Mouse (Mus musculus) kidney, embryonic 15.5 days (tissue): ENCODE data around the gene Timm29. TPM values are rescaled to one million over a fixed set of nuclear protein-coding genes. Genes with fewer than 3 reads are reported as not detected.

ENCODE experiments used
- ATAC-seq: fragments of 200-750 bp; cut with Nextera tagmentation; replicated peaks from 2 replicates; pipeline ENCODE4 v1.8.0; 2017; ENCODE audit warnings: moderate TSS enrichment; ENCODE audit not compliant: low FRiP score
- H3K27ac ChIP-seq: fragments of 300-500 bp; sonication (generic); 2 replicates; pipeline ENCODE4 v1.5.1; 2015; ENCODE audit warnings: mild to moderate bottlenecking, inconsistent platforms
- H3K27me3 ChIP-seq: fragments of 300-500 bp; sonication (generic); 2 replicates; pipeline ENCODE4 v1.6.1; 2015; ENCODE audit warnings: inconsistent platforms
- H3K36me3 ChIP-seq: fragments of 300-500 bp; sonication (generic); 2 replicates; pipeline ENCODE4 v1.6.1; 2015; ENCODE audit warnings: inconsistent platforms
- H3K4me1 ChIP-seq: fragments of 300-500 bp; sonication (generic); 2 replicates; pipeline ENCODE4 v1.6.1; 2015; ENCODE audit warnings: inconsistent platforms
- H3K4me2 ChIP-seq: fragments of 300-500 bp; sonication (generic); 2 replicates; pipeline ENCODE4 v1.6.1; 2015; ENCODE audit warnings: moderate library complexity, mild to moderate bottlenecking, inconsistent platforms
- H3K4me3 ChIP-seq: fragments of 300-500 bp; sonication (generic); replicated peaks from 2 replicates; pipeline ENCODE4 v1.5.1; 2015; ENCODE audit warnings: mild to moderate bottlenecking, inconsistent platforms
- H3K9ac ChIP-seq: fragments of 300-500 bp; sonication (generic); 2 replicates; pipeline ENCODE4 v1.6.1; 2015; ENCODE audit warnings: mild to moderate bottlenecking, inconsistent platforms
- H3K9me3 ChIP-seq: fragments of 300-500 bp; sonication (generic); replicated peaks from 2 replicates; pipeline ENCODE4 v1.6.1; 2016; ENCODE audit warnings: inconsistent platforms
- WGBS: fragments of 180-500 bp; shearing (Covaris S2); methylation state at CpG from one replicate; pipeline ENCODE4 v1.1.7; 2015; ENCODE audit warnings: mixed read lengths; 5-methylcytosine and 5-hydroxymethylcytosine counted together
- polyA plus RNA-seq: library from polyadenylated mRNA; unstranded; fragments of >200 nt; fragmentation: Nextera tagmentation; extraction: Ambion mirVana; gene quantifications from 2 replicates; pipeline ENCODE4 v1.2.1, GENCODE M21; 2015

The Timm29 gene
- polyA plus RNA-seq, 1 experiment from 2014 or later, result 28.4 TPM

GRCm38 (mm10) chr9:21559151-21559550, 33.4 kb upstream of the Timm29 start:
- Histone ChIP-seq H3K4me2 (no peak overlapping the region), H3K36me3 (peaks cover 32% of the 10 kb centered on the region), H3K27me3 (no peaks in the 10 kb centered on the region), H3K4me1 (peaks cover 12% of the 10 kb centered on the region), H3K4me3 (no peak overlapping the region), H3K27ac (no peak overlapping the region), H3K9ac (no peak overlapping the region), H3K9me3 (no peaks in the 10 kb centered on the region)
- WGBS, result 92% methylated on average over 3 of the region's 3 CpGs
- ATAC-seq, result no peak

GRCm38 (mm10) chr9:21564420-21564819, 28.1 kb upstream of the Timm29 start:
- no peak overlapping the region for H3K4me3 ChIP-seq
- no peak overlapping the region for H3K4me2 ChIP-seq
- no peak overlapping the region for H3K27ac ChIP-seq
- H3K27me3 ChIP-seq, result no peaks in the 10 kb centered on the region
- no peaks in the 10 kb centered on the region for H3K9me3 ChIP-seq
- peaks cover 19% of the 10 kb centered on the region for H3K36me3 ChIP-seq
- no peak for ATAC-seq
- H3K4me1 ChIP-seq, result no peaks in the 10 kb centered on the region; the same call in 1 of the 2 replicates
- H3K9ac ChIP-seq, result no peak overlapping the region
- WGBS, result 80% methylated on average over 1 of the region's 1 CpGs

GRCm38 (mm10) chr9:21565004-21565586, 27.4 kb upstream of the Timm29 start:
- Histone ChIP-seq H3K36me3 (peaks cover 26% of the 10 kb centered on the region), H3K27ac (no peak overlapping the region), H3K4me2 (no peak overlapping the region), H3K9me3 (no peaks in the 10 kb centered on the region), H3K27me3 (no peaks in the 10 kb centered on the region), H3K9ac (no peak overlapping the region), H3K4me3 (no peak overlapping the region), H3K4me1 (no peaks in the 10 kb centered on the region; the same call in 1 of the 2 replicates)
- ATAC-seq, result no peak
- WGBS, result 74% methylated on average over 4 of the region's 4 CpGs

- no peak overlapping the region for H3K9ac ChIP-seq
- no peaks in the 10 kb centered on the region for H3K9me3 ChIP-seq
- H3K27ac ChIP-seq, result no peak overlapping the region
- no peak overlapping the region for H3K4me2 ChIP-seq
- H3K27me3 ChIP-seq, result no peaks in the 10 kb centered on the region
- peaks cover 34% of the 10 kb centered on the region for H3K36me3 ChIP-seq
- 86% methylated on average over 1 of the region's 1 CpGs for WGBS
- no peaks in the 10 kb centered on the region; the same call in 1 of the 2 replicates for H3K4me1 ChIP-seq
- ATAC-seq, result no peak
- no peak overlapping the region for H3K4me3 ChIP-seq
These were observed 26.0 kb upstream of the Timm29 start for GRCm38 (mm10) chr9:21566538-21566937.

GRCm38 (mm10) chr9:21567051-21567450, 25.5 kb upstream of the Timm29 start:
- Histone ChIP-seq H3K9ac (no peak overlapping the region), H3K4me2 (no peak overlapping the region), H3K36me3 (peaks cover 36% of the 10 kb centered on the region), H3K9me3 (no peaks in the 10 kb centered on the region), H3K4me3 (no peak overlapping the region), H3K27ac (no peak overlapping the region), H3K27me3 (no peaks in the 10 kb centered on the region), H3K4me1 (no peaks in the 10 kb centered on the region; the same call in 1 of the 2 replicates)
- no peak for ATAC-seq
- 88% methylated on average over 2 of the region's 2 CpGs for WGBS

GRCm38 (mm10) chr9:21568657-21569255, 23.8 kb upstream of the Timm29 start:
- Histone ChIP-seq H3K4me2 (no peak overlapping the region), H3K4me3 (no peak overlapping the region), H3K4me1 (no peaks in the 10 kb centered on the region; the same call in 1 of the 2 replicates), H3K9me3 (no peaks in the 10 kb centered on the region), H3K27me3 (no peaks in the 10 kb centered on the region), H3K27ac (no peak overlapping the region), H3K36me3 (peaks cover 51% of the 10 kb centered on the region), H3K9ac (no peak overlapping the region)
- no peak for ATAC-seq
- WGBS, result 66% methylated on average over 8 of the region's 8 CpGs

- Histone ChIP-seq H3K27ac (no peak overlapping the region), H3K4me2 (no peak overlapping the region), H3K36me3 (peaks cover 98% of the 10 kb centered on the region), H3K4me3 (no peak overlapping the region), H3K27me3 (no peaks in the 10 kb centered on the region), H3K9me3 (no peaks in the 10 kb centered on the region), H3K4me1 (no peaks in the 10 kb centered on the region), H3K9ac (no peak overlapping the region)
- 97% methylated on average over 8 of the region's 8 CpGs for WGBS
- no peak for ATAC-seq
These were observed 18.3 kb upstream of the Timm29 start for GRCm38 (mm10) chr9:21574012-21574801.

- no peak for ATAC-seq
- peaks cover 98% of the 10 kb centered on the region for H3K36me3 ChIP-seq
- H3K4me1 ChIP-seq, result no peaks in the 10 kb centered on the region
- H3K4me2 ChIP-seq, result no peak overlapping the region
- WGBS, result 83% methylated on average over 10 of the region's 10 CpGs
- H3K27ac ChIP-seq, result no peak overlapping the region
- no peak overlapping the region for H3K4me3 ChIP-seq
- H3K9ac ChIP-seq, result no peak overlapping the region
- H3K9me3 ChIP-seq, result no peaks in the 10 kb centered on the region
- no peaks in the 10 kb centered on the region for H3K27me3 ChIP-seq
These were observed 17.3 kb upstream of the Timm29 start for GRCm38 (mm10) chr9:21575253-21575652.

- H3K4me3 ChIP-seq, result no peak overlapping the region
- H3K27ac ChIP-seq, result no peak overlapping the region
- H3K9ac ChIP-seq, result no peak overlapping the region
- 92% methylated on average over 1 of the region's 1 CpGs for WGBS
- no peak; the same call in 1 of the 2 replicates for ATAC-seq
- no peaks in the 10 kb centered on the region for H3K9me3 ChIP-seq
- H3K27me3 ChIP-seq, result no peaks in the 10 kb centered on the region
- no peak overlapping the region for H3K4me2 ChIP-seq
- H3K36me3 ChIP-seq, result peaks cover 98% of the 10 kb centered on the region
- H3K4me1 ChIP-seq, result no peaks in the 10 kb centered on the region
These were observed 16.2 kb upstream of the Timm29 start for GRCm38 (mm10) chr9:21576286-21576685.

- Histone ChIP-seq H3K4me1 (no peaks in the 10 kb centered on the region), H3K27ac (no peak overlapping the region), H3K4me3 (no peak overlapping the region), H3K9me3 (no peaks in the 10 kb centered on the region), H3K27me3 (no peaks in the 10 kb centered on the region), H3K36me3 (peaks cover 98% of the 10 kb centered on the region), H3K4me2 (no peak overlapping the region), H3K9ac (no peak overlapping the region)
- WGBS, result 71% methylated on average over 3 of the region's 3 CpGs
- no peak for ATAC-seq
These were observed 14.3 kb upstream of the Timm29 start for GRCm38 (mm10) chr9:21578226-21578625.

- no peak for ATAC-seq
- H3K4me1 ChIP-seq, result no peaks in the 10 kb centered on the region
- WGBS, result 89% methylated on average over 1 of the region's 1 CpGs
- H3K27me3 ChIP-seq, result no peaks in the 10 kb centered on the region
- no peak overlapping the region for H3K27ac ChIP-seq
- H3K9me3 ChIP-seq, result no peaks in the 10 kb centered on the region
- H3K4me2 ChIP-seq, result no peak overlapping the region
- H3K36me3 ChIP-seq, result peaks cover 100% of the 10 kb centered on the region
- no peak overlapping the region for H3K9ac ChIP-seq
- no peak overlapping the region for H3K4me3 ChIP-seq
These were observed 7.1 kb upstream of the Timm29 start for GRCm38 (mm10) chr9:21585401-21585800.

GRCm38 (mm10) chr9:21587678-21588349, 4.7 kb upstream of the Timm29 start:
- Histone ChIP-seq H3K9ac (no peak overlapping the region), H3K27me3 (no peaks in the 10 kb centered on the region), H3K4me2 (no peak overlapping the region), H3K9me3 (no peaks in the 10 kb centered on the region), H3K27ac (no peak overlapping the region), H3K4me1 (peaks cover 15% of the 10 kb centered on the region), H3K4me3 (no peak overlapping the region), H3K36me3 (peaks cover 85% of the 10 kb centered on the region)
- 86% methylated on average over 23 of the region's 23 CpGs for WGBS
- no peak for ATAC-seq
